Mouse (Mus musculus): ENCODE data around the gene Rel. TPM values are rescaled to one million over a fixed set of nuclear protein-coding genes. Genes with fewer than 3 reads are reported as not detected.

Gene Rel
- polyA plus RNA-seq, 1 experiment from 2014 or later, result 1.9 TPM

DNA sequence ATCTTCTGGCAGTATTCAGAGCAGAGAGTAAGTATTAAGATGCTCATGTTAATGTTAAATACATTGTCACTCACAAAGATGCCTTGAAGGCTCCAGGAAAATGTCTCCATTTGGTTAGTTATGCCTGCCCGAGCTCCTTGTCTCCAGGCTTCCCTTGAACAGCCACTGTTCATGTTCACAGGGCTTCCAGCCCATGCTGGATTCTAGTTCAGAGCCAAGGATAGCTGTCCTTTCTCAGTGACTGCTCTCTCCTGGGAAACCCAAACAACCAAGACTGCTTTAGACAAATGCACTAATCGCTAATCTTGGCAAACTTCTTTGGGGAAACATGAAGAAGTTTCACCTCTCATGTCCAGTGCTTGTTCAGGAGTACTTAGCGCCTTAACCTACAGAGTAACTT is 58.5 kb downstream of the Rel start:
- no peak for ATAC-seq (replicated peaks; ENCODE audit: insufficient number of reproducible peaks, low FRiP score, low TSS enrichment)
- Histone ChIP-seq H3K9me3 (replicated peaks; ENCODE audit: control insufficient read depth, low read length) (no peaks in the 10 kb centered on the region), H3K9ac (ENCODE audit: low read depth, low read length) (no peak overlapping the region), H3K4me2 (no peak overlapping the region), H3K27me3 (ENCODE audit: control insufficient read depth, insufficient read depth, low read length) (no peaks in the 10 kb centered on the region), H3K36me3 (ENCODE audit: control insufficient read depth, insufficient read depth, low read length) (peaks cover 9% of the 10 kb centered on the region), H3K27ac (ENCODE audit: low read depth, low read length) (no peak overlapping the region), H3K4me1 (ENCODE audit: control insufficient read depth, insufficient read depth, low read length) (no peaks in the 10 kb centered on the region), H3K4me3 (ENCODE audit: low read depth, low read length) (no peak overlapping the region)
- WGBS (ENCODE audit: insufficient replicate concordance), result 87% methylated on average over 3 of the region's 3 CpGs

DNA sequence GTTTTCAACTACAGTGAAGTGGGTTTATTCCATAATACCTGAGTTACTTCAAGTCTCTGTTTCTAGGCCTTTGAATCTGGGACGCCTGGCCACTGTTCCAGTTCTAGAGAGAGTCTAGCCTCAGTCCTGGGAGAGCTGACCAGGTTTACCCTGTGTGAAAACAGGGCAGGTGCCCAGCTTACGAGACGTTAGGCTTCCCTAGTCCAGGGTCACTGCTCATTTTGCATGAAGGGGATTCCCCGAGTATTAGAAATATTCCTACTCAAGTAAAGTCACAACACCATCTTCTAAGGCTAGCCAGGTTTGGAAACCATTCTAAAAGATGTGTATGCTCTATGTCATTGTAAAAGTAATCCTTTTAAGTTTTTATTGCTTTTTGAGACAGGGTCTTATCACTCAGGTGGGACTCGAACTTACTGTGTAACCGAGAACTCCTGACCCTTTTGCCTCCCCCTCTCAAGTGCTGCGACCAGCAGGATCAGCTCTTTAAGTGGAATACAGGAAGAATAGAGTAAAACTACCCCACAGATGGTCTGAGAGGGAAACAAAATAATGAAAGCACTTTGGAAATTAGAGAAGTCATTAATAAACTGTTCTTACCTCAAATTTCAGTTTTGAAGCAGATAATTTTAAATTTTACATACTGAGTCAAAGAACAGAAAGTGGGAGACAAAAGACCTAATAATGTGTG is 66.0 kb downstream of the Rel start:
- no peaks in the 10 kb centered on the region for H3K36me3 ChIP-seq (ENCODE audit: control insufficient read depth, insufficient read depth, low read length)
- no peak overlapping the region for H3K4me2 ChIP-seq
- no peak overlapping the region for H3K27ac ChIP-seq (ENCODE audit: low read depth, low read length)
- ATAC-seq (replicated peaks; ENCODE audit: insufficient number of reproducible peaks, low FRiP score, low TSS enrichment), result no peak
- no peaks in the 10 kb centered on the region for H3K27me3 ChIP-seq (ENCODE audit: control insufficient read depth, insufficient read depth, low read length)
- WGBS (ENCODE audit: insufficient replicate concordance), result 87% methylated on average over 7 of the region's 7 CpGs
- H3K4me1 ChIP-seq (ENCODE audit: control insufficient read depth, insufficient read depth, low read length), result no peaks in the 10 kb centered on the region
- H3K9ac ChIP-seq (ENCODE audit: low read depth, low read length), result no peak overlapping the region
- no peaks in the 10 kb centered on the region for H3K9me3 ChIP-seq (replicated peaks; ENCODE audit: control insufficient read depth, low read length)
- H3K4me3 ChIP-seq (ENCODE audit: low read depth, low read length), result no peak overlapping the region

DNA sequence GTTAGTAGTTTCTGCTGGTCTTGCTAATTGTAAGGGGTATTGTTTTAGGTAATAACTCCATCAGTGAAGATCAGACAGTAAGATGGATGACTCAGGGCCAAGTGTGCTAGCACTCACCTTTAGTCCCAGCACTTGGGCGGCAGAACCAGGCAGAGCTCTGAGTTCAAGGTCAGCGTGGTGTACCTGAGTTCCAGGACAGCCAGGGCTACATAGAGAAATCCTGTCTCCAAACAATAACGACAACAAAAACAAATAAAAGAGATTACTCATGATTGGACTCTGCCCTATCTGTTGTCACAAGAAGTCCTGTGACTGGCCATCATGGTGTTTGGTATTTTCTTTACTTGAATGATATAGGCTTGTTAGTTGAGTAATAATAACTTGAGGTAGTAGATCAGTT is 68.9 kb downstream of the Rel start:
- H3K9me3 ChIP-seq (replicated peaks; ENCODE audit: control insufficient read depth, low read length), result no peaks in the 10 kb centered on the region
- no peak overlapping the region for H3K4me2 ChIP-seq
- H3K4me3 ChIP-seq (ENCODE audit: low read depth, low read length), result no peak overlapping the region
- WGBS (ENCODE audit: insufficient replicate concordance), result 91% methylated on average over 3 of the region's 3 CpGs
- no peak for ATAC-seq (replicated peaks; ENCODE audit: insufficient number of reproducible peaks, low FRiP score, low TSS enrichment)
- H3K9ac ChIP-seq (ENCODE audit: low read depth, low read length), result no peak overlapping the region
- H3K27me3 ChIP-seq (ENCODE audit: control insufficient read depth, insufficient read depth, low read length), result no peaks in the 10 kb centered on the region
- H3K36me3 ChIP-seq (ENCODE audit: control insufficient read depth, insufficient read depth, low read length), result no peaks in the 10 kb centered on the region
- no peaks in the 10 kb centered on the region for H3K4me1 ChIP-seq (ENCODE audit: control insufficient read depth, insufficient read depth, low read length)
- H3K27ac ChIP-seq (ENCODE audit: low read depth, low read length), result no peak overlapping the region

DNA sequence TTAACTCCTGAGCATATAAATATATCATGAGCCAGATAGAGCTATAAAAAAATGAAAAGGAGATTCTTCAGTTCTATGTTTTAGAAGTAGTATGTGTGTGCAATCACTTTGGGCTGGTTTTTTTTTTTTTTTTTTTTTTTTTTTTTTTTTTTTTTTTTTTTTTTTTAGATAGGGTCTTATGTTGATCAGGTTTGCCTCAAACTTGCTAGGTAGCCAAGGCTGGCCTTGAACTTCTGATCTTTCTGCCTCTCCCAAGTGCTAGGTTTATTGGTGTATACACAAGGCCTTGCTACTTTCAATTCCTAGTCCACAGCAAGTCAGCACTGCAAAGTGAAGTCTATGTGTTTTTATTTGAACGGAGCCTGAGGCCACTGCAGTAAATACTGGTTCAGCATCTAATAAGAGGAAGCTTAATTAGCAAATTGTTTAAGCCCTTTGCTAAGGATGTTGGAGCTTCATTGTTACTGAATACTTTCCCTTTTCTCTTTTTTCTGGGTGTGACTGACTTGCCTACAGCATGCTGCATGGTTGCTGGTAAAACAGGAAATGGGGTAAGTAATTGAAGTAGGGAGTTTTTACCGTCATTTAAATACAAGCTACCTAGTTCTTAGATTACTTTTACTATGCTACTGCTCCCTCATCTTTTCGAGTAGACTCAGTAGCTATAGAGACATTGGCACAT is 71.2 kb downstream of the Rel start:
- WGBS (ENCODE audit: insufficient replicate concordance), result 78% methylated on average over 3 of the region's 3 CpGs
- ATAC-seq (replicated peaks; ENCODE audit: insufficient number of reproducible peaks, low FRiP score, low TSS enrichment), result no peak

DNA sequence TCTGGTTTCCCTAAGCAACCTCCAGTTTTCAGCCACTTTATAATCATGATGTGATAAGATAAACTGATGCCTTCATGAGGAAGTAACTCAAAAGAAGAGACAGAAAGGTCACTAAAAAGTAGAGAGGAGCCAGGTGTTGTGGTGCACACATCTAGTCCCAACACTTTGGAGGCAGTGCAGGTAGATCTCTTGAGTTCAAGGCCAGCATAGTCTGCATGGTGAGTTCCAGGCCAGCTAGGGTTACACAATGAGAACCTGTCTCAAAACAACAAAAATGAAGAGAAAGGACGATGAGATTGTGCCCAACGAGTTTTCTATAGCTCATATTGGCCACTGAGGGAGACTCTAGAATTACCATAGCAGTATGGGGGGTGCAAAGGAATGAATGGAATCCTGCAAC is 72.2 kb downstream of the Rel start:
- no peak overlapping the region for H3K4me3 ChIP-seq (ENCODE audit: low read depth, low read length)
- 71% methylated on average over 2 of the region's 2 CpGs for WGBS (ENCODE audit: insufficient replicate concordance)
- no peak for ATAC-seq (replicated peaks; ENCODE audit: insufficient number of reproducible peaks, low FRiP score, low TSS enrichment)
- H3K9me3 ChIP-seq (replicated peaks; ENCODE audit: control insufficient read depth, low read length), result no peaks in the 10 kb centered on the region
- no peaks in the 10 kb centered on the region for H3K27me3 ChIP-seq (ENCODE audit: control insufficient read depth, insufficient read depth, low read length)
- no peak overlapping the region for H3K4me2 ChIP-seq
- no peaks in the 10 kb centered on the region for H3K4me1 ChIP-seq (ENCODE audit: control insufficient read depth, insufficient read depth, low read length)
- no peak overlapping the region for H3K27ac ChIP-seq (ENCODE audit: low read depth, low read length)
- H3K9ac ChIP-seq (ENCODE audit: low read depth, low read length), result no peak overlapping the region
- H3K36me3 ChIP-seq (ENCODE audit: control insufficient read depth, insufficient read depth, low read length), result no peaks in the 10 kb centered on the region

More for the DNA sequence above, 71.2 kb downstream of the Rel start:
- no peaks in the 10 kb centered on the region for H3K36me3 ChIP-seq (ENCODE audit: control insufficient read depth, insufficient read depth, low read length)
- H3K4me2 ChIP-seq, result no peak overlapping the region
- no peaks in the 10 kb centered on the region for H3K27me3 ChIP-seq (ENCODE audit: control insufficient read depth, insufficient read depth, low read length)
- H3K9ac ChIP-seq (ENCODE audit: low read depth, low read length), result no peak overlapping the region
- H3K27ac ChIP-seq (ENCODE audit: low read depth, low read length), result no peak overlapping the region
- H3K9me3 ChIP-seq (replicated peaks; ENCODE audit: control insufficient read depth, low read length), result no peaks in the 10 kb centered on the region
- no peaks in the 10 kb centered on the region for H3K4me1 ChIP-seq (ENCODE audit: control insufficient read depth, insufficient read depth, low read length)
- H3K4me3 ChIP-seq (ENCODE audit: low read depth, low read length), result no peak overlapping the region

DNA sequence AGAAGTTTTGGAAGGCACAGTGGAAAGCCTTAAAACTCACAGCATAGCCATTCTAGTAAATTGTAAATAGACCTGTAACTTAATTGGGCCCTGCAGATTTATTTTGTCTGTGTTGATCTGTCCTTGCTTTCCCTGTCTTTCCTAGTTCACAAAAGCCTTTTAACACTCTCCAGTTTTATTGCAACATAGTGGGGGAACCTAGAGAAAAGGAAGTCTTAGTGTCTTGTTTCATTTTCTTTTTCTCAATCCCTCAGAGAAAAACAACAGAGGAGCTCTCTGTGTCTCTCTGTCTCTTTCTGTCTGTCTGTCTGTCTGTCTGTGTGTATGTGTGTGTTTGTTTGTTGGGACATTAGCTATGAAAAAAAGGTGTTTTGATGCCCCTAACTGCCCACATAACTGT is 74.9 kb downstream of the Rel start:
- Histone ChIP-seq H3K4me2 (no peak overlapping the region), H3K9ac (ENCODE audit: low read depth, low read length) (no peak overlapping the region), H3K4me1 (ENCODE audit: control insufficient read depth, insufficient read depth, low read length) (no peaks in the 10 kb centered on the region), H3K27me3 (ENCODE audit: control insufficient read depth, insufficient read depth, low read length) (no peaks in the 10 kb centered on the region), H3K9me3 (replicated peaks; ENCODE audit: control insufficient read depth, low read length) (no peaks in the 10 kb centered on the region), H3K27ac (ENCODE audit: low read depth, low read length) (no peak overlapping the region), H3K36me3 (ENCODE audit: control insufficient read depth, insufficient read depth, low read length) (no peaks in the 10 kb centered on the region), H3K4me3 (ENCODE audit: low read depth, low read length) (no peak overlapping the region)
- ATAC-seq (replicated peaks; ENCODE audit: insufficient number of reproducible peaks, low FRiP score, low TSS enrichment), result no peak

DNA sequence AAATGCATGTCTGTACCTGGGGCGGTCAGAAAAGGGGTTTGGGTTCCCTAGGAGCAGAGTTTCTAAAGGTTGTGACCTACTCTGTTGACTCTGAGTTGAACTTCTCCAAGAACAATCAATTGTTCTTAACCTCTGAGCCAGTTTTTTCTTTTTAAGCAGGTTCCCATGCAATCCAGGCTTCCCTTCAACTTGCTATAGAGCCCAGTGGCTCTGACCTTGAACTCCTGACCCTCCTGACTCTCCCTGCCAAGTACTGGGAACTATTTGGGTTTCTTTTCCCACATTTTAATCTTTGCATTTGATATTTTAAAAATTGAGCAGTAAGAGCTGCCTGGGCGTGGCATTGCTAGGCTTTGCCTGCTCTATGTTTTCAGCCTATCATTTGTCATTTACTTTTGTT is 77.5 kb downstream of the Rel start:
- Histone ChIP-seq H3K4me2 (no peak overlapping the region), H3K27ac (ENCODE audit: low read depth, low read length) (no peak overlapping the region), H3K27me3 (ENCODE audit: control insufficient read depth, insufficient read depth, low read length) (no peaks in the 10 kb centered on the region), H3K9ac (ENCODE audit: low read depth, low read length) (no peak overlapping the region), H3K4me3 (ENCODE audit: low read depth, low read length) (no peak overlapping the region), H3K4me1 (ENCODE audit: control insufficient read depth, insufficient read depth, low read length) (no peaks in the 10 kb centered on the region), H3K36me3 (ENCODE audit: control insufficient read depth, insufficient read depth, low read length) (no peaks in the 10 kb centered on the region), H3K9me3 (replicated peaks; ENCODE audit: control insufficient read depth, low read length) (no peaks in the 10 kb centered on the region)
- 80% methylated on average over 2 of the region's 2 CpGs for WGBS (ENCODE audit: insufficient replicate concordance)
- ATAC-seq (replicated peaks; ENCODE audit: insufficient number of reproducible peaks, low FRiP score, low TSS enrichment), result no peak

DNA sequence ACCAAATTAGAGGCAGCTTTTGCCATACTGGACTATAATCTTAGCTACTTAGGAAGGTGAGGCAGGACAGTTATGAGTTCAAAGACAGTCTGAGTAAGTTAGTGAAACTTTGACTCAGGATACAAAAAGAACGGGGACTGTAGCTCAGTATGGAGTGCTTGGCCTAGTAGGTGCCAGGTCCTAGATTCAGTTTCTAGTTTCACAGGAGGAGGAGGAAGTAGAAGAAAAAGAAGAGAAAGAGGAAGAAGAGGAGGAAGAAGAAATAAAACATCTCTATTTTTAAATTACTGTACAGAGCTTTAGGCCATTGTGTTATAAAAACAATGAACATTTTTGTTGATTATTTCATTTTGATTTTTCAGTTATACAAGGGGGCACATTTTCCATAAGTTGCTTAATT is 82.7 kb downstream of the Rel start:
- ATAC-seq (replicated peaks; ENCODE audit: insufficient number of reproducible peaks, low FRiP score, low TSS enrichment), result no peak
- no peak overlapping the region for H3K4me3 ChIP-seq (ENCODE audit: low read depth, low read length)

More for the DNA sequence above, 82.7 kb downstream of the Rel start:
- Histone ChIP-seq H3K9ac (ENCODE audit: low read depth, low read length) (no peak overlapping the region), H3K4me1 (ENCODE audit: control insufficient read depth, insufficient read depth, low read length) (no peaks in the 10 kb centered on the region), H3K27ac (ENCODE audit: low read depth, low read length) (no peak overlapping the region), H3K27me3 (ENCODE audit: control insufficient read depth, insufficient read depth, low read length) (no peaks in the 10 kb centered on the region), H3K36me3 (ENCODE audit: control insufficient read depth, insufficient read depth, low read length) (no peaks in the 10 kb centered on the region), H3K9me3 (replicated peaks; ENCODE audit: control insufficient read depth, low read length) (no peaks in the 10 kb centered on the region), H3K4me2 (no peak overlapping the region)
- WGBS (ENCODE audit: insufficient replicate concordance), result 100% methylated on average over 1 of the region's 1 CpGs

Data from heart, embryonic 11.5 days (tissue).